Mouse (Mus musculus) right cerebral cortex, postnatal 10 days (tissue): ENCODE measurements at regions not wholly inside any gene's neighbourhood (a gene's known extent, or its start where the extent isn't known, plus 50 kb on each side); places are given as distances from the start of the nearest gene placed in this dataset.

ENCODE experiments used
- DNase-seq, 2 experiments: peaks; one replicate each; pipeline ENCODE4 v3.0.0; 2021; ENCODE audit warnings: low spot score in 2 of 2

DNA sequence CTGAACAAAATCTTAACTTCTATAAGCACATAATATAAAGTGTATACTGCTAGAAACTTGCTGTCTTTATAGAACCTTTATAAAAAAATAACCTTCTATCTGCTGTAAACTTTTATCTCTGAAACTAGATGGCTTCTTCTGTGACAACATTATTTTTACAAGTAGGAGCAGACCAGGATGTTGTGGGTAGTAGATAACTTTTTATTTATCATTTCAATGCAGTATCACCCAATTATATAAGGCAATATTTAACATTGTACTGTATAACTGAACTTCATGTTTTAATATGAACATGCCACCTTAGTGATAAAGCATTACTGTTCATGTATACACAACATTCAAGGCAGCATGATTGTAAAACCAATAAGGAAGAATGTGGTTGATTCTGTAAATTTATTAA lies 5024.1 kb upstream of the Gm7489 start:
- DNase-seq: no peak

DNA sequence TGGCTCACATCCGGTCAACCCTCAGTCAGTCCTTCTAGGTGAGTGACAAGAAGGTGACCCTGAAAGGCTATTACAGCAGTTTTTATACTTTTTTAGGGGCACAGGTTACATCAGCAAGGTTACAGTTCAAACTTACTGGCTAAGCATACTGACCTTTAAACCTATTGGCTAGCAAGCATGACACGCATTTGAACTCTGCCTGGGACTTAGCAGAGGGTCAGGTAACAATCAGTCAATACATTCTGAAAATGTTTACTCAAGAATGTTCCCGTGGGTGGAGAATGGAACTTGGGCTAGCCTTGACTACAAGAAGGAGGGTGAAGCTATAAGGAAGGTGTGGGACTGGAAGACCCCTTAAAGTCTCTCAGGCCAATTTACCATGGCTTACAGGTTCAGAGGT lies 4986.2 kb upstream of the Gm7489 start:
- DNase-seq: no peak

DNA sequence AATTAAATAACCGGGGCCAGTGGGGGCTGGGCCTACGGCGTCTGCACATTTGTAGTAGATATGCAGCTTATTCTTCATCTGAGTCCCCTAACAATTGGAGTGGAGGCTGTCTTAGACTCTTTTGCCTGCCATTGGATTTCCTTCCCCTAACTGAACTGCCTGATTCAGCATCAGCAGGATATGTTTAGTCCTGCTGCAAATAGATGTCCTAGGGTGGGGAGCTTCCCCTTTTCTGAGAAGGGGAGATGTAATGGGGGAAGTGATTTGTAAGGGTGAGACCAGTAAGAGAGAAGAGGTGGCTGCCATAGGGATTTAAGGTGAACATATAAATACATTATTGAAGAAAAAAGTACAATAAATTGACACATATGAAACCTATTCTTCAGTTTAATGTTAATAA lies 4980.0 kb upstream of the Gm7489 start:
- peak; percentile 20 to 21 for DNase-seq

DNA sequence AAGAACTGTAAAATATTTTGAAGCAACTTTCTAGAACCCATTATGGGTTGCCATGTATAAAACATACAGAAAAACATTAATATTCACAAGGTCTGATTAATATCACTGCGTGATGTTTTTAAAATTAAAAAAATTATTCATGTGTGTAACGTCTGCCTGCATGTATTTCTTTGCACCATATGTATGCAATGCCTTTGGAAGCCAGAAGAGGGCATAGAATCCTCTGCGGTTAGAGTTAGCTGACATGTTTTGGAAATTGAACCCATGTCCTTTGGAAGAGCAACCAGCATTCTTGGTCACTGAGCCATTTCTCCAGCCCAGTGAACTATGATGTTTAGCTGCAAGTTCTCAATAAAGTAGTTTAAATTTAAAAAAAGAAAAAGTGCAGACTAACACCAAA lies 4958.8 kb upstream of the Gm7489 start:
- DNase-seq: no peak

DNA sequence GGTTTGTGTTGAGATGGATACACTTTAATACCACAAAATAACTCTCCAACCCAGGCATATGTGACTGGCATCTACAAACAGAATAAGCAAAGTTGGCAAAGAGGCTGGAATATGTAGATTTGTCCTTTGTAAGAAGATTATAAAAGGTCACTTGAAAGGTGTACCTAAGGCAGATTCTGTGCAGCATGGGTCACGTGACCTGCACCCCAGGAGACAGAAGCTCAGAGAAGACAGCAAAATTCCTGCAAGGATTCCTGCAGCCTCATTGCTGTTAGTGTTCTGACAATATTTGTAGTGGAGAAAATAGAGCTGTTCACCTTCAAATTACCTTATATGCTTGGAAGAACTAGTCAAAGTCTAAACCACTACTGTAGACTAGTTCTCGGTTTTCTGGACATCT lies 4938.6 kb upstream of the Gm7489 start:
- no peak for DNase-seq

DNA sequence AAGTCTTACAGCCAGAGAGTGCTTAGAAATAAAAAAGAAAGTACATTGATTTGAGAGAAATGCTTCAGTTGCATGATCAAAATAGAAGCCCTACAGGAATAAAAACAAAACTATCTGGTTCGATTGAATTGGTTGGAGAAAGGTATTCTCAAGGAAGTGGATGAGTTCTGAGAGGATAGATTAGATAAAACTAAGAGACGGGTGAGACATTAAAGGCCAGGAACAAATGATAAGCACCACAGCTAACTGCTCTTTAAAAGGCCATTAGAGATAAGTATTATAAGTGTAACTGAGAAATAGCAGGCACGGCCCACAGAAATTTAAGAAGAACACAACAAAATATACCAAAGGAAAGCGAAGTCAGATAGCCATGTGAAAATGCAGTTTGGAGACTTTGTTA lies 4908.5 kb upstream of the Gm7489 start:
- DNase-seq: no peak

DNA sequence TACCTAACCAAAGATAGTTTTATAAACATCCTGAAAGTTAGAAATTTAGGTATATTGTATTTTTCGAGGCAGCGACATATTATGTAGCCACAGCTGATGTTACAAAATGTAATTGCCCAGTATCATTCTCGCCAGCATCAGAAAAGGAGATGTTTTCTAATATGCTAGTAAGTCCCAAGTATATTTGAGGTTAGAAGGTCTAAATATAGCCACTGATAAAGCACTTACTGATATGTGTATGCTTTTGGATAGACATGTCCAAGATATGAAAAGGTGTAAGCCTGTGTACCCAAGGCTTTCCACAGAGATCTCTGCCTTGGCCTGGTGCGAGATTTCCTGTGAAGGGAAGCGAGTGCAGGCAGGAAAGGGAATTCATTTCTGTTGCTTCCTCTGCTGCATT lies 4908.1 kb upstream of the Gm7489 start:
- DNase-seq: no peak
